Mouse (Mus musculus): ENCODE data around the gene Mtf1.

The Mtf1 gene

GRCm38 (mm10) chr4:124801552-124802308, at the start of gene Mtf1:
Gene Mtf1, plus strand, starts transcription at chr4:124802104.
- ChIA-PET CTCF (interaction anchor here (0.5 to 2.1 kb wide), 59 partner anchors 8 to 916 kb away, joined by 3 to 24 read pairs (median 4); partner anchors contain the start of genes Sf3a3 (in 2 of the 4), 1110065P20Rik (in 1 of the 4), Fhl3 (in 1 of the 4) and Maneal (in 1 of the 4)), POLR2A (interaction anchor here in 3 of 4 experiments (0.6 to 4.1 kb wide), 61 partner anchors 9 to 885 kb away, joined by 3 to 32 read pairs (median 5); partner anchors contain the start of genes 1110065P20Rik (in 2 of the 3), Utp11 (in 2 of the 3), Epha10 (in 1 of the 3) and Fhl3 (in 1 of the 3))

GRCm38 (mm10) chr4:124752281-124753199, 49.4 kb upstream of the Mtf1 start:
- POLR2A ChIA-PET: interaction anchor here in 3 of 4 experiments (0.6 to 1.6 kb wide), 7 partner anchors 14 to 291 kb away, joined by 3 to 5 read pairs (median 3); partner anchors contain the start of gene Utp11 (in 1 of the 3)
- CTCF ChIA-PET: interaction anchor here in 2 of 4 experiments (0.6 to 1.1 kb wide), 2 partner anchors 50 to 52 kb away, joined by 3 to 4 read pairs; partner anchors contain the start of genes Fhl3 (in 1 of the 2) and Mtf1 (in 1 of the 2)

GRCm38 (mm10) chr4:124755526-124755925, 46.4 kb upstream of the Mtf1 start:
- POLR2A ChIA-PET: interaction anchor here in 2 of 4 experiments (0.6 to 1.2 kb wide), 3 partner anchors 12 to 1521 kb away, joined by 3 to 5 read pairs (median 4); no protein-coding TSS in a partner anchor
- CTCF ChIA-PET: interaction anchor here in 1 of 4 experiments (0.6 kb wide), 1 partner anchor 103 kb away, joined by 3 read pairs; no protein-coding TSS in a partner anchor

GRCm38 (mm10) chr4:124759305-124759811, 42.5 kb upstream of the Mtf1 start:
- POLR2A ChIA-PET: interaction anchor here in 2 of 4 experiments (0.6 to 1.7 kb wide), 9 partner anchors 8 to 127 kb away, joined by 3 to 8 read pairs (median 5); partner anchors contain the start of genes Fhl3 (in 1 of the 2) and Mtf1 (in 1 of the 2)

GRCm38 (mm10) chr4:124761201-124761600, 40.7 kb upstream of the Mtf1 start:
- ChIA-PET CTCF (interaction anchor here in 1 of 4 experiments (0.6 kb wide), 1 partner anchor 659 kb away, joined by 3 read pairs; no protein-coding TSS in a partner anchor), POLR2A (interaction anchor here in 1 of 4 experiments (1.1 kb wide), 1 partner anchor 103 kb away, joined by 3 read pairs; no protein-coding TSS in a partner anchor)

More at GRCm38 (mm10) chr4:124759305-124759811, 42.5 kb upstream of the Mtf1 start:
- CTCF ChIA-PET: interaction anchor here in 2 of 4 experiments (1.0 to 1.4 kb wide), 3 partner anchors 9 to 45 kb away, joined by 3 to 6 read pairs (median 4); partner anchors contain the start of genes Mtf1 (in 1 of the 2) and Sf3a3 (in 1 of the 2)

GRCm38 (mm10) chr4:124762858-124763452, 38.9 kb upstream of the Mtf1 start:
- POLR2A ChIA-PET: interaction anchor here in 1 of 4 experiments (0.6 to 1.0 kb wide), 3 partner anchors 16 to 54 kb away, joined by 3 read pairs; no protein-coding TSS in a partner anchor
- CTCF ChIA-PET: no interaction called here

GRCm38 (mm10) chr4:124765802-124766565, 35.9 kb upstream of the Mtf1 start:
- CTCF ChIA-PET: interaction anchor here in 2 of 4 experiments (0.5 to 1.2 kb wide), 5 partner anchors 12 to 177 kb away, joined by 3 to 4 read pairs (median 3); partner anchors contain the start of gene Mtf1 (in 1 of the 2)
- POLR2A ChIA-PET: interaction anchor here in 3 of 4 experiments (0.9 to 1.6 kb wide), 8 partner anchors 8 to 66 kb away, joined by 3 to 5 read pairs (median 3); no protein-coding TSS in a partner anchor

GRCm38 (mm10) chr4:124766566-124766940, 35.4 kb upstream of the Mtf1 start:
- ChIA-PET POLR2A (interaction anchor here in 3 of 4 experiments (0.9 to 1.6 kb wide), 9 partner anchors 9 to 65 kb away, joined by 3 to 5 read pairs (median 3); no protein-coding TSS in a partner anchor), CTCF (interaction anchor here in 1 of 4 experiments (0.9 to 1.2 kb wide), 4 partner anchors 12 to 176 kb away, joined by 3 read pairs; partner anchors contain the start of gene Mtf1)

- POLR2A ChIA-PET: interaction anchor here in 1 of 4 experiments (0.7 kb wide), 1 partner anchor 19 kb away, joined by 3 read pairs; no protein-coding TSS in a partner anchor
Measured at GRCm38 (mm10) chr4:124768963-124769591, 32.8 kb upstream of the Mtf1 start.

GRCm38 (mm10) chr4:124770624-124771023, 31.3 kb upstream of the Mtf1 start:
- ChIA-PET CTCF (interaction anchor here in 2 of 4 experiments (1.0 to 1.3 kb wide), 2 partner anchors 31 to 77 kb away, joined by 3 to 6 read pairs; partner anchors contain the start of gene Mtf1 (in 1 of the 2)), POLR2A (interaction anchor here in 1 of 4 experiments (0.5 to 1.3 kb wide), 3 partner anchors 10 to 73 kb away, joined by 4 read pairs; no protein-coding TSS in a partner anchor)

More at GRCm38 (mm10) chr4:124768963-124769591, 32.8 kb upstream of the Mtf1 start:
- CTCF ChIA-PET: interaction anchor here in 1 of 4 experiments (1.2 kb wide), 1 partner anchor 33 kb away, joined by 3 read pairs; the partner anchor contains the start of gene Mtf1

GRCm38 (mm10) chr4:124772125-124772524, 29.8 kb upstream of the Mtf1 start:
- ChIA-PET CTCF (interaction anchor here in 1 of 4 experiments (0.5 kb wide), 1 partner anchor 61 kb away, joined by 4 read pairs; no protein-coding TSS in a partner anchor), POLR2A (interaction anchor here in 2 of 4 experiments (1.2 to 1.4 kb wide), 3 partner anchors 12 to 30 kb away, joined by 3 to 4 read pairs (median 3); partner anchors contain the start of gene Mtf1 (in 1 of the 2))

- POLR2A ChIA-PET: interaction anchor here in 1 of 4 experiments (0.6 to 1.4 kb wide), 2 partner anchors 14 to 39 kb away, joined by 3 to 4 read pairs; no protein-coding TSS in a partner anchor
- CTCF ChIA-PET: no interaction called here
Measured at GRCm38 (mm10) chr4:124773449-124773848, 28.5 kb upstream of the Mtf1 start.

GRCm38 (mm10) chr4:124773995-124774394, 27.9 kb upstream of the Mtf1 start:
- ChIA-PET POLR2A (interaction anchor here in 1 of 4 experiments (1.5 kb wide), 1 partner anchor 10 kb away, joined by 3 read pairs; no protein-coding TSS in a partner anchor), CTCF (interaction anchor here in 1 of 4 experiments (0.7 kb wide), 1 partner anchor 37 kb away, joined by 3 read pairs; no protein-coding TSS in a partner anchor)

GRCm38 (mm10) chr4:124774429-124774828, 27.5 kb upstream of the Mtf1 start:
- CTCF ChIA-PET: interaction anchor here in 1 of 4 experiments (0.7 kb wide), 1 partner anchor 37 kb away, joined by 3 read pairs; no protein-coding TSS in a partner anchor
- POLR2A ChIA-PET: interaction anchor here in 1 of 4 experiments (1.5 kb wide), 1 partner anchor 9 kb away, joined by 3 read pairs; no protein-coding TSS in a partner anchor

- ChIA-PET CTCF (interaction anchor here in 2 of 4 experiments (0.6 to 1.6 kb wide), 3 partner anchors 20 to 1624 kb away, joined by 3 to 21 read pairs (median 3); partner anchors contain the start of gene Mtf1 (in 1 of the 2)), POLR2A (interaction anchor here in 1 of 4 experiments (2.0 kb wide), 1 partner anchor 15 kb away, joined by 5 read pairs; no protein-coding TSS in a partner anchor)
Measured at GRCm38 (mm10) chr4:124781361-124781760, 20.5 kb upstream of the Mtf1 start.
